Comparison of ENCODE assay signal across 9 mouse cellular contexts in genomic region chr7:132287340-132287664, GRCm38 (mm10). TPM values are rescaled to one million over a fixed set of nuclear protein-coding genes. Genes with fewer than 3 reads are reported as not detected.
A peak's percentile ranks its signal among the peaks of the same experiment; 100 is the strongest.
DNase-seq lines count a peak whose midpoint lies in the region; ATAC-seq and TF ChIP-seq lines count a peak whose summit lies in the region.
"Had no signal": no experiment of that assay in that cellular context is flagged by ENCODE, and none has a peak within 500 bp of the region (broad histone marks: within the 10 kb centered on the region; RNA-seq: fewer than 3 reads in every experiment).

No protein-coding gene starts in this region.

- no peaks in the 10 kb centered on the region for H3K9me3 ChIP-seq in kidney, embryonic 16.5 days (ENCODE audit: low read length)
- H3K9me3 ChIP-seq in intestine, embryonic 15.5 days: no peaks in the 10 kb centered on the region
- no peaks in the 10 kb centered on the region for H3K9me3 ChIP-seq in stomach, postnatal 0 days (ENCODE audit: control insufficient read depth, low read length)

- TF ChIP-seq EP300 in stomach, postnatal 0 days (optimal IDR thresholded peaks at IDR 0.05): no peak

- peaks cover 76% of the 10 kb centered on the region for H3K4me1 ChIP-seq in kidney, embryonic 16.5 days (ENCODE audit: insufficient read depth, low read length)
- H3K4me1 ChIP-seq in intestine, embryonic 15.5 days (replicated peaks): peaks cover 77% of the 10 kb centered on the region
- peaks cover 27% of the 10 kb centered on the region for H3K4me1 ChIP-seq in stomach, postnatal 0 days (replicated peaks; ENCODE audit: control insufficient read depth, insufficient read depth)

- no peak overlapping the region for H3K4me3 ChIP-seq in kidney, embryonic 16.5 days (ENCODE audit: low read length)
- no peak overlapping the region for H3K4me3 ChIP-seq in intestine, embryonic 15.5 days (replicated peaks)
- H3K4me3 ChIP-seq in stomach, postnatal 0 days (ENCODE audit: low read depth, low read length): no peak overlapping the region

- TF ChIP-seq CTCF in stomach, postnatal 0 days (IDR thresholded peaks at IDR 0.05; ENCODE audit: low read depth): no peak

- no peak overlapping the region for H3K9ac ChIP-seq in kidney, embryonic 16.5 days (replicated peaks; ENCODE audit: low read length)
- H3K9ac ChIP-seq in intestine, embryonic 15.5 days: 0 out of 2 replicates have a peak overlapping the region, but pooled peaks have one; percentile 20
- no peak overlapping the region for H3K9ac ChIP-seq in stomach, postnatal 0 days (ENCODE audit: low read length)

- no peaks in the 10 kb centered on the region for H3K36me3 ChIP-seq in kidney, embryonic 16.5 days (ENCODE audit: insufficient read depth, low read length)
- H3K36me3 ChIP-seq in intestine, embryonic 15.5 days: no peaks in the 10 kb centered on the region
- no peaks in the 10 kb centered on the region for H3K36me3 ChIP-seq in stomach, postnatal 0 days (ENCODE audit: control insufficient read depth, insufficient read depth, low read length)

- WGBS in kidney, embryonic 16.5 days: 74% methylated on average over 3 of the region's 3 CpGs
- 64% methylated on average over 3 of the region's 3 CpGs for WGBS in intestine, embryonic 15.5 days
- WGBS in stomach, postnatal 0 days: 74% methylated on average over 3 of the region's 3 CpGs

- H3K27ac ChIP-seq in kidney, embryonic 16.5 days (ENCODE audit: low read length): peak overlapping the region; percentile 77
- peak overlapping the region; percentile 90 for H3K27ac ChIP-seq in intestine, embryonic 15.5 days
- peak overlapping the region; percentile 83 for H3K27ac ChIP-seq in stomach, postnatal 0 days (replicated peaks)

- no peak for DNase-seq in kidney, postnatal 25 days
- DNase-seq in thymus, postnatal 14 days: peak; percentile 16
- DNase-seq in thymus, postnatal 10 days (ENCODE audit: low spot score in 2 of 2): no peak
- no peak for DNase-seq in stomach, postnatal 0 days (ENCODE audit: low spot score)
- DNase-seq: adrenal gland, postnatal 10 days; right cerebral cortex, postnatal 25 days had no signal

- ATAC-seq in kidney, embryonic 16.5 days (ENCODE audit: low FRiP score, low TSS enrichment): no peak; the same call in 1 of the 2 replicates
- ATAC-seq in intestine, embryonic 15.5 days: peak; percentile 16; the same call in 1 of the 2 replicates
- no peak for ATAC-seq in stomach, postnatal 0 days (ENCODE audit: low FRiP score, low TSS enrichment)
- ATAC-seq in frontal cortex, adult (ENCODE audit: low TSS enrichment): no peak

- H3K27me3 ChIP-seq in kidney, embryonic 16.5 days (ENCODE audit: insufficient read depth, low read length): no peaks in the 10 kb centered on the region
- H3K27me3 ChIP-seq in intestine, embryonic 15.5 days (replicated peaks): no peaks in the 10 kb centered on the region
- H3K27me3 ChIP-seq in stomach, postnatal 0 days (ENCODE audit: control insufficient read depth, insufficient read depth, low read length): no peaks in the 10 kb centered on the region

- no peak overlapping the region for H3K4me2 ChIP-seq in kidney, embryonic 16.5 days (replicated peaks; ENCODE audit: low read depth, low read length)
- peak overlapping the region; percentile 39 for H3K4me2 ChIP-seq in intestine, embryonic 15.5 days (replicated peaks)
- no peak overlapping the region for H3K4me2 ChIP-seq in stomach, postnatal 0 days (replicated peaks; ENCODE audit: low read depth)

RNA-seq across cellular contexts. Expression of gene Chst15, which starts 29.7 kb away (rescaled TPM):
- 19.7 and 21.0 TPM in 2 replicates for polyA plus RNA-seq in kidney, embryonic 16.5 days (2015; fragmentation: Nextera tagmentation; extraction: Ambion mirVana)
- polyA plus RNA-seq in intestine, embryonic 15.5 days (2015; fragmentation: Nextera tagmentation; extraction: Ambion mirVana): 23.0 and 23.1 TPM in 2 replicates
- polyA plus RNA-seq in stomach, postnatal 0 days (2015; fragmentation: Nextera tagmentation; extraction: Ambion mirVana): 11.5 and 12.1 TPM in 2 replicates
